Mouse (Mus musculus) ES-CJ7 (cell line): ENCODE results near the gene Ube2u.
A peak's percentile ranks its signal among the peaks of the same experiment; 100 is the strongest.

Experiments
- DNase-seq: peaks from one replicate; pipeline ENCODE4 v3.0.0; 2011; ENCODE audit warnings: low read depth, low spot score

Gene Ube2u

GRCm38 (mm10) chr4:100478592-100479321 lies at the start of gene Ube2u:
TSS of gene Ube2u (plus strand) at chr4:100478849.
- DNase-seq = peak; percentile 52

GRCm38 (mm10) chr4:100429371-100429900 lies 49.2 kb upstream of the Ube2u start:
- DNase-seq = no peak

GRCm38 (mm10) chr4:100435281-100436168 lies 43.1 kb upstream of the Ube2u start:
- no peak for DNase-seq

GRCm38 (mm10) chr4:100436169-100436547 lies 42.5 kb upstream of the Ube2u start:
- no peak for DNase-seq

GRCm38 (mm10) chr4:100446897-100447296 lies 31.8 kb upstream of the Ube2u start:
- no peak for DNase-seq

GRCm38 (mm10) chr4:100462493-100463120 lies 16.0 kb upstream of the Ube2u start:
- DNase-seq = no peak

- DNase-seq = no peak
Measured at GRCm38 (mm10) chr4:100488447-100488846, 9.8 kb downstream of the Ube2u start.

- DNase-seq = no peak
Measured at GRCm38 (mm10) chr4:100495176-100495575, 16.5 kb downstream of the Ube2u start.

- no peak for DNase-seq
Measured at GRCm38 (mm10) chr4:100496521-100496920, 17.9 kb downstream of the Ube2u start.

- peak; percentile 61 for DNase-seq
Measured at GRCm38 (mm10) chr4:100498192-100498591, 19.5 kb downstream of the Ube2u start.

- peak; percentile 85 for DNase-seq
Measured at GRCm38 (mm10) chr4:100499037-100499601, 20.5 kb downstream of the Ube2u start.

GRCm38 (mm10) chr4:100503337-100503736 lies 24.7 kb downstream of the Ube2u start:
- no peak for DNase-seq

- no peak for DNase-seq
Measured at GRCm38 (mm10) chr4:100517646-100518045, 39.0 kb downstream of the Ube2u start.

GRCm38 (mm10) chr4:100522534-100522933 lies 43.9 kb downstream of the Ube2u start:
- no peak for DNase-seq

GRCm38 (mm10) chr4:100524741-100525140 lies 46.1 kb downstream of the Ube2u start:
- no peak for DNase-seq

- no peak for DNase-seq
Measured at GRCm38 (mm10) chr4:100526296-100526695, 47.6 kb downstream of the Ube2u start.

- DNase-seq = no peak
Measured at GRCm38 (mm10) chr4:100527086-100527485, 48.4 kb downstream of the Ube2u start.

GRCm38 (mm10) chr4:100527554-100528001 lies 48.9 kb downstream of the Ube2u start:
- DNase-seq = peak; percentile 19

GRCm38 (mm10) chr4:100533607-100534006 lies 55.0 kb downstream of the Ube2u start:
- no peak for DNase-seq

- no peak for DNase-seq
Measured at GRCm38 (mm10) chr4:100534946-100535345, 56.3 kb downstream of the Ube2u start.

GRCm38 (mm10) chr4:100537898-100538297 lies 59.2 kb downstream of the Ube2u start:
- peak; percentile 47 for DNase-seq

GRCm38 (mm10) chr4:100539483-100539882 lies 60.8 kb downstream of the Ube2u start:
- no peak for DNase-seq
